Mouse (Mus musculus): Measurements from ENCODE around the gene Stard5. TPM values are rescaled to one million over a fixed set of nuclear protein-coding genes. Genes with fewer than 3 reads are reported as not detected.

Gene Stard5
- total RNA-seq (2015; ENCODE audit: low replicate concordance) (1.3 and 2.9 TPM in 2 replicates), total RNA-seq (2017; ENCODE audit: low replicate concordance) (3.5 and 4.6 TPM in 2 replicates)

DNA sequence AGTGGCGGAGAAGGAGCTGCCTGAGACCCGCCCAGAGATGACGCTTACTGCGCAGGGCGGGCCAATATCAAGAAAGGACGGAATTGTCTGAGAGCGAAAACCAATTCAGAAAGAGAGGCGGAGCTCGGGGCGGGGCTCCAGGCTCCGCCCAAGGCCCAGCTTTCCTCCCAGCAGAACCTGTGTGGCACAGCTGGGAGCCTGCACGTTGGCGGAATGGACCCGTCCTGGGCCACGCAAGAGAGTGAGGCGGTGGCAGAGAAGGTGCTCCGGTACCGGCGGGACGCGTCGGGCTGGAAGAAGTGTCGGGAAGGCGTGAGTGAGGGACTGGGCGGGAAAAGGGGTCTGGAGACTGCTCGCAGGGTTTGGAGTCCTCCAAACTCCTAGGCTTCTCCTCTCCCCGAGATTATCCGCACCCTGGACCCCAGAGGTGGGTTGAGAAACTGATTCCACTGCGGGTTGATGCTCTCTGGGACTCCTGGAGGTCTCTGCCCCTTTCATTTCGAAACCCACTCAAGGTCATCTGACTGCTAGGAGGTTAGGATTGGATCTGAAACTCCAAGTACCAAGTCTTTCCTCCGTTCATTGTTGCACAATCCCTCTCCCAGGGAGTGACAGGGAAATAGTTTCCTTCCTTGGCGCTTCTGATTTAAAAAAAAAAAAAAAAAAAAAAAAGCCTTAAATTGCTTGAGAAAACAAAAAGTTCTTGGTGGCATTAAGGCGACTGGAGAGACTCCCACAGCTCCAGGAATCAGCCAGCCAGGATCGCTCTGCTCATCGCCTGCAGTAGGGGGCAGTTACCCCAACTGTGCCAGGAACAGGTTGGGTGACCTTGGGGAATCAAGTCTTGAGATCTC, at the start of gene Stard5:
Gene Stard5, plus strand, starts transcription at position 132 of the 854 bp plus-strand sequence.
- ATAC-seq (replicated peaks; ENCODE audit: low FRiP score, poor library complexity, severe bottlenecking), result peak; percentile 97

DNA sequence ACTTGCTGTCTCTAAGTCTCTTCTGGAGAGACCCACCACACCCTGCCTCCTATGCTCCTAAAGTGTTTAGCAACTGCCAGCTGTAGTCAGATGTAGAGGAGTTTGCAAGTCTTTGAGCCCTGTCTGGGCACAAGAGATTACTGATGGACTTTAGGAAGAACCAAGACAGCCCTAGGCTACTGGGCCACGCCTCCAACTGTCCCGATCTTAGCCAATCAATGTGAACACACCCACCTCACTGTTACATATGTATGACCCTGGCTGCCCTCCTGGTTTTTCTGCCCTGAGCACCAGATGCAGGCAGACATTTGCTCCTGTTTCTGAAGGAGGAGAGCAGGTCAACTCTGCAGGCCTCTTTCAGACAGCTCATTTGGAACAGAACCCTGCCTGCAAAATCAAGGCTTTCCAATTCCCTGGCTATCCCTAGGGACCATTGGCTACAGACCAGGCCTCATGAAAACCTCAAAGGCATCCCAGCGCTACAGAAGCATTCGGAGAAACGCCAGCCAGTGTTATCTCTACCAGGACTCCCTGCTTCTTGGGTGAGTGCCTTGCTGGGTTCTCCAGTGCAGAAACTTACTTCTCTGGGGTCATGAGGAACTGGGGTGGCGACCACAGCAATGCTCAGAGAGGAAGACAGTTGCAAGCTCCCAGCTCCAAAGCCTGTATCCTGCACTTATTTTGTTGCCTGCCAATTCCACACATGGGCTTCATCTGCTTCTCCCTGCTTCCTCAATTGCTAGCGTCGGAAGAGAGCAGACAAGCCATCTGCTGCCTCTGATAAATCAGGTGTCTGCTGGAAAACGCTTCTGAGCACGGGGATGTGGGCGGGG, 46.9 kb upstream of the Stard5 start, which contains the start of gene Tmc3:
Gene Tmc3, plus strand, starts transcription at position 289 of the 833 bp plus-strand sequence.
- ATAC-seq (replicated peaks; ENCODE audit: low FRiP score, poor library complexity, severe bottlenecking), result peak; percentile 94

DNA sequence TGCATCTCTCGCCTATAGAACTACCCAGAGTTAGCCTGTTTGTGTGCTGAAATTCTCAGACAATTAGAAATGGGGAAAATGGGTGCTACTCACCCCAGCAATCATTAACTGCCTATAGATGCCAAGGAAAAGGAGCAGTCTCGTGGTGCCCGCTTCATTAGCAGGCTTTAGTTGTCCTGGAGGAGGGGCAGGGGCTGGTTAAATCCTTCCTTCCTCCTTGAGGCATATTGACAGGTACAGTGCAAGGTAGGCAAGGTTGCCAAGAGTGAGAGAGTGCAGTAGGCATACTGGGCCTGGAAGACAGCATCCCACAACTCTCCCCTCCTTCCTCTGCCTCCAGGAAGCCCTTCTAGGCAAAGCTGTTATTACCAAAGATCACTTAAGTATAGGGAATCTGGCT, 37.7 kb upstream of the Stard5 start:
- ATAC-seq (replicated peaks; ENCODE audit: low FRiP score, poor library complexity, severe bottlenecking), result no peak

DNA sequence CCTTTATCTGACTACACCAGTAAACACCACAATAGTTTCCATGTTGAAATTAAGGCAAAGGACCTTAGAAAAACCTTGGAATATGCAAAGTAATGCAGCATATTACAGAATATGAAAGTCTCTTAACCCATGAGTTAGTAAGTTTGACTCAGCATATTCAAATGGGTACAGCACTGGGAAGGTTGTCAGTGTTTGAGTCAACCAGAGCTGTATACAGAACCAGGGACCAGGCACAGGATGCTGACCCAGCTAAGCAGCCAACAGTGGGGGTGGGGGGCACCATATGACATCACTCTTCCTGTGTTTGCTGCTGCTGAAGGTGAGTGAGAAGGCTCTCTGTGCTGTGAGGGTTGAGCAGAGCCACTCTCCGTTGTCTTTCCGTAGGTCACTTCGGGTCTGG, 34.7 kb upstream of the Stard5 start:
- no peak for ATAC-seq (replicated peaks; ENCODE audit: low FRiP score, poor library complexity, severe bottlenecking)

DNA sequence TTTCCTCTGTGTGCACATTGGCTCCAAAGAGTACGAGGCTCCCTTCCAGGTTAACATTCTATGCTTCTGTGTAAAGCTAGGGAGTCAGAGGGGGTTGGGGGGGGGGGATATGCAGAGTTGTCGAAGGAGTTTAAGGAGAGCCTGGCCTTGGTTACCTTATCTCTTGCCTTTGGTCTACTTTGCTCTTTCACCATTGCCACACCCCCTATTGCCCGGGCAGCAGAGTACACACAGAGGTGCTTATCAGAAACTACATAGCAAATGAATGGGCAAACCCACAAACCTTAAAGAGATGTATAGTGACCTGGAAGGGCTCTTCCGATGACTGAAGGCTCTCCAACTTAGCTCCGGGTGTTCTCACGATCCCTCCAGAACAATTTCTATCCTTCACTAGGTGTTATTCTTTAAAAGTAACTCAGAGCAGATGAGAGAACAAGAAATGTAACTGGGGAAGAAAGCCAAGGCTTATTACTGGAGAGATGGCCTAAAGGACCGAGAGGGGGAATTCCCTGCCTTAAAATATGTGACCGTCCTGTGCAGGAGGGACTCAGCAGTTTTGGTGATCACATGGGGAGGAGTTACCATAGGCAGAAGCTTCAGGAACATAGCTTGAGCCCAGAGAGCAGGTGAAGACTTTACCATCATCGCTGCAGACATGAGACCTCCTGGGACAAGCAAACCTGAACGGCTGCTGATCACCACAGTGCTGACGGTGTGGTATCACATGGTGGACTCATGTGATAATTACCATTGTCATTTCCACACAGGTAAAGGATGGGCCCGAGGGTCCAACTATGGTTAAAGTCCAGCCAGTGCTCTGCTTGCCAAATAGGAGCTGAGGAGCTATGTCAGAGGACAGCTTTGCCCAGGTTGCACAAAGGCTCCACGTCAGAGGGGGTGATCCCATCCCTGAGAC, 32.5 kb upstream of the Stard5 start:
- ATAC-seq (replicated peaks; ENCODE audit: low FRiP score, poor library complexity, severe bottlenecking), result 0 out of 2 replicates have a peak, but pooled peaks have one; percentile 24

GRCm38 (mm10) chr7:83599913-83600286, 31.9 kb upstream of the Stard5 start:
- peak; percentile 67 for ATAC-seq (replicated peaks; ENCODE audit: low FRiP score, poor library complexity, severe bottlenecking)

GRCm38 (mm10) chr7:83604180-83604944, 27.4 kb upstream of the Stard5 start:
- no peak for ATAC-seq (replicated peaks; ENCODE audit: low FRiP score, poor library complexity, severe bottlenecking)

- ATAC-seq (replicated peaks; ENCODE audit: low FRiP score, poor library complexity, severe bottlenecking), result no peak
Observed at GRCm38 (mm10) chr7:83606796-83607195, 25.0 kb upstream of the Stard5 start.

DNA sequence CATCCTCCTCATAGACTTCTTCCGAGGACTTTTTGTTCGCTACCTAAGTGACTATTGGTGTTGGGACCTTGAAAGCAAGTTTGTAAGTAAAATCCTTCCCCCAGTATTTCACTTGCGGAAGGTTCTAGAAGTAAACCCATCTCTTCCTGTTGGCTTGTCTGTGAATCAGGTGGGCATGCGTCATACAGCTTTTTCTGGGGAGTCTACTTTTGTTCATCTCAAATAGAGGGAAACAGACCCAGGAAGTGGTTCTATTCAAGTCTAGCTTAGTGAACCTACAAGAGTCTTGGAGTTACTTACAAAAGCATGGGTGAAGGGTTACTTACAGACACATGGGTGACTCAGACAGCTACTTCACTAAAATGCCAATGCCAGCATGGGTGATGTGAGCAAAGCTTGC, 21.9 kb upstream of the Stard5 start:
- ATAC-seq (replicated peaks; ENCODE audit: low FRiP score, poor library complexity, severe bottlenecking), result no peak

- no peak for ATAC-seq (replicated peaks; ENCODE audit: low FRiP score, poor library complexity, severe bottlenecking)
Observed at GRCm38 (mm10) chr7:83611886-83612285, 19.9 kb upstream of the Stard5 start.

DNA sequence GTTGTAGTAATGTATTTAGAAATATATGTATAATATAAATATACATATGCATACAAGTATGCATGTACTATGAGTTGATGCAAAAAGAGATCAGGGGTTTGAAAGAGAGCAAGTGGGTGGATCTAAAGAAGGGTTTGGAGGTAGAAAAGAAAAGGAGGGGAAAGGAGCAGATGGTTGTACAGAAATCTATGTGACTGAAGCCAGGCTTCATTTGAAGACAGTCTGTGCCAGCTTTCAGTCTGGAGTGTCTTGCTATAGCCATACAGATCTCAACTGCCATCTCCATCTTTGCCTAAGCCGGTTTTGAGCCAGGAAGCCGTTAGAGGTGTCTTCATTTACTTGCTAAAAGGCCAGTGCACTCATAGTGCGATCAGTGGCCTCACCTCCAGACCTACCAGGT, 16.5 kb upstream of the Stard5 start:
- no peak for ATAC-seq (replicated peaks; ENCODE audit: low FRiP score, poor library complexity, severe bottlenecking)

- no peak for ATAC-seq (replicated peaks; ENCODE audit: low FRiP score, poor library complexity, severe bottlenecking)
Observed at GRCm38 (mm10) chr7:83615815-83616214, 15.9 kb upstream of the Stard5 start.

DNA sequence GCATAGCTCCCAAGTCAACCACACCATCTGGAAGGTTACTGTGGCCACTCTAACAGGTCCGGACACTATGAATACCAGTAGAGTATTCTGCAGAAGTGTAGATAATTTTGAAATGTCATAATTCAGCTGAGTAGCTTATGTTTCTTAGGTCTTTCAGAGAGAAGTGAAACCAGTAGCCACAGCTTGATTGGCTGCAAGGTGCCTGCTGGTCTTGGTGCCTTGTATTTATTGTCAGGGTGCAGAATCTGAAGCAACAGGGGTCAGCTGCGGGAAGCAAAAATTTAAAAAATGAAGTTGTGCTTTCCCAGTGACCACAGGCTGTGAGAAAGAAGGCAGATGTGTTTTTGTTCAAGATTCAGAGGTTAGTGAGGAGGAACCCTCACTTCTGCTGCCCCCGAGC, 15.5 kb upstream of the Stard5 start:
- no peak for ATAC-seq (replicated peaks; ENCODE audit: low FRiP score, poor library complexity, severe bottlenecking)

DNA sequence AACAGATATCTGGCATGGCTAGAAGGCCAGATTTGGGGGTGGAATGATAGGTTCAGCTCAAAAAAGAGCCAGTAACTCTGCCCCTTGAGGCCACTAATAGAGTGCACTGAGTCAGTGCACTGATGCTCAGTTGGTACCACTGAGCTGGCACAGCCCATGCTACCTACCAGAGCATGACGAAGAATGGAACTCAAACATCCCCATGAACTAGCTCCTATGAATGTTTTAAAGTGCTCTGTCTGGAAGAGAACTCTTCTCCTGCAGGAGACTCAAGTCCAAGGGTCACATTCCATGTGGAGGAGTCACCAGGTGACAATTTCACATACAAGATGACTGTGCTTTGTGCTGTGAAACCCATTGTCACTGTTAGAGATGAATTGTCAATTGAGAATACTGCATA, 13.1 kb upstream of the Stard5 start:
- ATAC-seq (replicated peaks; ENCODE audit: low FRiP score, poor library complexity, severe bottlenecking), result no peak

- ATAC-seq (replicated peaks; ENCODE audit: low FRiP score, poor library complexity, severe bottlenecking), result no peak
Observed at GRCm38 (mm10) chr7:83622582-83622981, 9.2 kb upstream of the Stard5 start.

DNA sequence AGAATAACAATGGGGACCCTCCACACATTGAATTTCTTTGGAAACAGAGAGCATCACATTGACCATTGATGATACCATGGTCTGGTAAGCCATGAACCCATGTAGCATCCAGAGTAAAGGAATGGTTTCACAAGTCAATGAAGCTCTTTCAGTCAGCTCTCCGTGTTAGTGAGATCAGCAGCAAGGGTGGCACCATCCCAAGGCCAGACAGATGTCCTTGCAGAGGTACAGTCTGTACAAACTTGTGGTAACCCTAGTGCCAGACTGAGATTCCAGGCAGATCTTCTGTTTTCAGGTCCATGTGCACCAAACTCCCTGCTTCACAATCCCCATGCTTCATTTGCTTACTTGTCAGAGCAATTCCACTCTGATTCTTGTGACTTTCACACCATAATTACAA, 7.7 kb upstream of the Stard5 start:
- ATAC-seq (replicated peaks; ENCODE audit: low FRiP score, poor library complexity, severe bottlenecking), result no peak

- no peak for ATAC-seq (replicated peaks; ENCODE audit: low FRiP score, poor library complexity, severe bottlenecking)
Observed at GRCm38 (mm10) chr7:83626557-83627257, 5.1 kb upstream of the Stard5 start.

DNA sequence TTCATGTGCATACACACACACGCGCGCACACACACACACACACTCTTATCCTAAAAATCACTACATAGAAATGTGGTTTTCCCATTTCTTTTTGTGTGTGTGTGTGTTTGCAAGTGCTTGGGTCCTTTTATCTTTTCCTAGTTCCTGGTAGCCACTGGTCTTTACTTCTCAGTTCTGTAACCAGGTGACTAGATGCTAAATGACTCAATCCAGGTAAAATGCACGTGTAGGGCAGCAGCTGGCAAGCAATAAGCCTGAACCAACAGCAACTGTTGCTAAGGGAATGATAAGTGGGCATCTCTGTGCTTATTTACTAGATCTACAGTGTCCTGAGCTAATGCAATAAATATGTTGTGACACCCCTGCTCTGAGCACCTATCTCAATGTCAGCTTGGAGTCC, 4.4 kb upstream of the Stard5 start:
- ATAC-seq (replicated peaks; ENCODE audit: low FRiP score, poor library complexity, severe bottlenecking), result no peak

All from erythroblast, adult 5-6 weeks (primary cell).